Mouse (Mus musculus) monocyte, adult 59 days (primary cell): ENCODE data around the gene Arf3. TPM values are rescaled to one million over a fixed set of nuclear protein-coding genes. Genes with fewer than 3 reads are reported as not detected.

Experiments
- total RNA-seq, 2 experiments: library from RNA; stranded (reverse); gene quantifications; one replicate each; pipeline ENCODE4 v1.2.4; 2023

Gene Arf3
- total RNA-seq, result 10 to 100 TPM; 85.4 to 92.2 TPM

DNA sequence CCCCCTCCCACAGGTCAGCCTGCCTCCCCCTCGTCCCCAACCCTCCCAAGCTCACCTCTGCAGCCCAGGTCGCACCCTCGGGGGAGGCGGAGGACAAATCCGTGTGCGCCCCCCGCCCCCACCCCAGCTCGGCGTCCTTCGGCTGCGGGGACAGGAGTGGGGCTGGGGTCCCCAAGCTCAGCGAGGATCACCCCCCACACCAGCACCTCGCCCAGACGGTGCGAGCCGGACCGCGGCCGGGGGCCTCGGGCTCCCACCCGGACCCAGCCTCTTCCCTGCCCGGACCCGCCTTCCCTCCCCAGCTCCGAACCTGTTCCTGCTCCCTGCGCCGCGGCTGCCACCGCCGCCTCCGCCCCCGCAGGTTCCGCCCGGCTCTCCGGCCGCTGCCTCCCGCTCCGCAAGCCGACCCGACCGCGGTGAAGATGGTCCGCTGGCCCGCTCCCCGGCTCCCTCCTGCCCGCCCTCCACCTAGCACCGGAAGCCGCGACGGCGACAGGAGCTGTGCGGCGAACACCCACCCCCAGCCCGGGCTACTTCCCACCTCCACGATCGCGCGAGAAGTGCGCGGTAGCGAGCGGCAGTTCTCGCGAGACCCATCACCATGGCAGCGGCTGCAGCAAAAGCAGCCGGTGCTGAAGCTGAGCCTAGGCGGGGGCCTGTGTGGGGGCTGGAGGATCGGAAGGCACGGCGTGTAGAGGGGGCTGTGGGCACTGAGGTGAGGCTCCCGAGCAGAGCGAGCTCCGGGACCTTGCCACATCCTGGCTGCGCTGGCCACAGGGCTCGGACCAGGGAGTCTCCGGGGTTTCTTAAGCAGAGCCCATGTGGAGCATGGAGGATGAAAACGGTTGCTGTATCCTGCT is at the start of gene Arf3:
Gene Arf3, minus strand, starts transcription at position 545 of the 860 bp plus-strand sequence.

DNA sequence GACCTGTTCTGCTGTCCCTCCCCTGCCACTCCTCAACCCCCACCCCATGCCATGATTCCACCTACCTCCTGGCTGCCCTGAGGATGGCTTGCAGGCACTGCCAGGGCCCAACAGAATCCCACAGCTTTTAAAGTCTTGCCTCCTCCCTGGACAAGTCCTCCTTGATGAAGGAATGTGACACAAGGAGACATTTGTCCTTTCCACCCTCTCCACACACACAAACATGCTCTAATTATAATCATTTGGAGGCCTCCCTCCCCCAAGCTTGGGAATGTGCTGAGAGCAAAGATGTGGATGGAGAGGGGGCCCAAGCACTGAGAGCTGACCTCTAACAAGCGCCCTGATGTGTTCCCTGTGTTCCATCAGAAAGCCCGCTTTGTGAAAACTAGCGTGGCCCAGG is 46.4 kb upstream of the Arf3 start, which contains the start of gene Ddn:
Gene Ddn, minus strand, starts transcription at position 101 of the 400 bp plus-strand sequence.

DNA sequence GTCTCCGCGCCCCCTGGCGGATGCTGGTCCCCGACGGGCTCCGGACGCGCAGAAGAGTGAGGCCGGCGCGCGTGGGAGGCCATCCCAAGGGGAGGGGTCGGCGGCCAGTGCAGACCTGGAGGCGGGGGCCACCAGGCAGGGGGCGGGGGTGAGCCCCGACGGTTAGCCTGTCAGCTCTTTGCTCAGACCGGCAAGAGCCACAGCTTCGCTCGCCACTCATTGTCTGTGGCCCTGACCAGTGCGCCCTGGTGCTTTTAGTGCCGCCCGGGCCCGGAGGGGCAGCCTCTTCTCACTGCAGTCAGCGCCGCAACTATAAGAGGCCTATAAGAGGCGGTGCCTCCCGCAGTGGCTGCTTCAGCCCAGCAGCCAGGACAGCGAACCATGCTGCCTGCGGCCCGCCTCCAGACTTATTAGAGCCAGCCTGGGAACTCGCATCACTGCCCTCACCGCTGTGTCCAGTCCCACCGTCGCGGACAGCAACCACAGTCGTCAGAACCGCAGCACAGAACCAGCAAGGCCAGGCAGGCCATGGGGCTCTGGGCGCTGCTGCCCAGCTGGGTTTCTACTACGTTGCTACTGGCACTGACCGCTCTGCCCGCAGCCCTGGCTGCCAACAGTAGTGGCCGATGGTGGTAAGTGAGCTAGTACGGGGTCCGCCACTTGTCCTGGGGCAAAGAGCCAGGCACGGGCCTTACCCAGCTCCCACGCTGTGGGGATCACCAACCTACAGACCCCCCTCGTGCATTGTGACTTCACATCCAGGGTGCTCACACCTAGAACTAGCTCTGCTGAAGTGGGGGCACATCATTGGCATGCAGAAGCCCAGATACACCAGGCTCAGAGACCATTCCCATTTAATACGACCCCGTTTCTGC is 26.9 kb upstream of the Arf3 start, which contains the start of gene Wnt1:
Gene Wnt1, plus strand, starts transcription at position 197 of the 875 bp plus-strand sequence.

DNA sequence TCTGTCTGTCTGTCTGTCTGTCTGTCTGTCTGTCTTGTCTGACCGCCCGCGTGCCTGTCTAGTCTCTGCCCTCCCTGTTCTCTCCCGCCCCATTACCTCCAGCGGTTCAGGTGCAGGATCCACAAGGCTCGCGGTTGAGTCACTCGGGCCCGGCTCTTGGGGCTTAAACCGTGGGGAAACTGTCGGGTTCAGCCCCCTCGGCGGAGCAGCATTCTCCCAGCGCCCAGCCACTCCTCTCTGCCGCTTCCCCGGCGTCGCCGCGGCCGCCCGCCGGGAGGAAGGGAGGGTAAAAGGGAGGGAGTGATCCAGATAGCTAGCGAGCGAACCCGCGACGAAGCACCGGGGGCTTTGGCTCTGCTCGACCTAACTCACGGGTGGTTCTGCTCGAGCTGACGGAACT is 14.7 kb upstream of the Arf3 start, which contains the start of gene Wnt10b:
Gene Wnt10b, minus strand, starts transcription at position 389 of the 400 bp plus-strand sequence.

DNA sequence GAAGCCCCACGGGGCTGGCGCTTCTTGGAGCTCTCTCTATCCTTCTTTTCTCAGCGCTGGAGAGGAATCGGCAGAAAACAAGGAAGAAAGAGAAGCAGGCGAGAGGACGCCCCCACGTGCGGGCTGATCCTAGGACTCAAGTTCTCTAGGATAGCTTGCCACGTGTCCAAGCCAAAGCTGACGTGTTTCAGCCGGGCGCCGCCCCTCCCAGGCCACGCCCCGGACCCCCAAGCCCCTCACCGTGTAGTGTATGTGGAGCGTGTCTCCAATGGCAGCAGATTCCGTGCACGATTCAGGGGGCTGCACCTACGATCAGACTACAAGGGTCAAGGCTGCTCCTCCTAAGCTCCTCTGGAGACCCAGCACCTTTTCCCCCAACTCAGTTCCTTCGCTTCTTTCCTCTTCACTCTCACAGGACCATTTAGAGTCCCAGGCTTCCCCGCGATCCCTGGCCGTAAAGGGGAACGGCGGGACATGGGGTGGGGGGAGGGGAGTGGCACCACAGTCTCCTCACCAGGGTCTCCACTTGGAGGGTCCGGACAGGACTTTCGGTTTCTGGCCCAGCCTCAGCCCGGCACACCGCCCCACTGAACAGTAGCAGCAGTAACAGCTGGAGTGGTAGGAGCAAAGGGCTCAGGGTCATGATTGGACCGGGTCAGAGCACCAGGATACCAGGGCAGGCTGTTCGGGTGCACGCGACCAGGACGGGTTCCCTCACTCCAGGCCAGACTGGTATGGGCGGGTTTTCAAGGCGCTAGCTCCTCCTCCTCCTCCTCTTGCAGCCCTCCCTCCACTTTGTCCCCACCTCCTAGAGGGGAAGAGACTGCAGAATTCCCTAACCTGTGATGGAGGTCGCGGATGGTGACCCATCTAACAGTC is 35.3 kb downstream of the Arf3 start, which contains the start of gene Fkbp11:
Gene Fkbp11, minus strand, starts transcription at position 756 of the 879 bp plus-strand sequence.

DNA sequence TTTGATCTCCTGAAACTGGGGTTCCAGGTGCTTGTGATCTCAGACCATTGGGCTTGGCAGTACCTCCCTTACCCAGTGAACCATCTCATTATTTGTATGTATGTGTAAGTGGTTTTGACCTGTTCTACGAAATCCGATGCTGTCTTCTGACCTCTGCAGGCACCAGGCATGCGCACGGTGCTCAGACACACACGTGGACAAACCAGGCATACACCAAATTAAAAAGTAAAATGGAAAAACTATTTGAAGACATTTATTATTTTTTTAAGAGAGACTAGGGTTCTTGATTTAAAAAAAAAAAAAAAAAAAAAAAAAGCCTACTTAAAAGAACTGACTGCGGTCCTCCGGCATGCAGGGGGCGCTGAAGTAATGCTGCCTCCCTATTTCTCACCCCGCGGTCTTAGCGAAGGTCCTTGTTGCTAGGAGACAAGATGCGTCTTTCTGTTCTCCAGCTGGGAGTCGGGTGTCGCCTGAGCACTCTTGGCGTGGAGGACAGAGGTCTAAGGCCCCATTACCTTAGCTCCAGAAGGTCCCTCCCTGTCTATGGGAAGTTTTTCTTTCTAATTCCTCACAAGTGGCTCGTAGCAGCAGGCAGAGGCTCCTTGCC is 55.1 kb downstream of the Arf3 start, which contains the start of gene Ccdc65:
Gene Ccdc65, plus strand, starts transcription at position 442 of the 607 bp plus-strand sequence.

Other genes with a start within 250 kb of the Arf3 start
- 10 to 100 TPM; 45.3 to 45.5 TPM for gene Kansl2, start 228.9 kb downstream of the Arf3 start, total RNA-seq
- 10 to 100 TPM; 81.2 to 85.4 TPM for gene Ccnt1, start 192.3 kb downstream of the Arf3 start, total RNA-seq
- not detected for gene 4930415O20Rik, start 192.2 kb downstream of the Arf3 start, total RNA-seq
- gene Adcy6, start 153.1 kb downstream of the Arf3 start, total RNA-seq, result 1 to 10 TPM; 3.5 to 4.2 TPM
- gene Cacnb3, start 132.4 kb downstream of the Arf3 start, total RNA-seq, result 1 to 10 TPM; 4.1 to 4.7 TPM
- 100 to 1,000 TPM in 1 of 2 experiments, 10 to 100 TPM in 1; 97.7 to 139 TPM for gene Ddx23, start 100.3 kb downstream of the Arf3 start, total RNA-seq
- 1 to 10 TPM; 3.8 to 5.4 TPM for gene Rnd1, start 85.8 kb downstream of the Arf3 start, total RNA-seq
- gene Ccdc65, start 55.0 kb downstream of the Arf3 start, total RNA-seq, result not detected
- 1 to 10 TPM in 1 of 2 experiments, under 1 TPM in 1; 0.94 to 1.3 TPM for gene Fkbp11, start 35.0 kb downstream of the Arf3 start, total RNA-seq
- not detected for gene Wnt10b, start 14.9 kb upstream of the Arf3 start, total RNA-seq
- not detected for gene Wnt1, start 26.6 kb upstream of the Arf3 start, total RNA-seq
- gene Ddn, start 46.3 kb upstream of the Arf3 start, total RNA-seq, result not detected
- gene Prkag1, start 68.3 kb upstream of the Arf3 start, total RNA-seq, result 10 to 100 TPM; 54.0 to 54.3 TPM
- 100 to 1,000 TPM; 118 to 120 TPM for gene Kmt2d, start 108.0 kb upstream of the Arf3 start, total RNA-seq
- 10 to 100 TPM in 1 of 2 experiments, 1 to 10 TPM in 1; 4.6 to 10.5 TPM for gene Rhebl1, start 131.3 kb upstream of the Arf3 start, total RNA-seq
- gene Dhh, start 135.3 kb upstream of the Arf3 start, total RNA-seq, result not detected
- 100 to 1,000 TPM; 112 to 113 TPM for gene Lmbr1l, start 155.0 kb upstream of the Arf3 start, total RNA-seq
- gene Tuba1b, start 171.4 kb upstream of the Arf3 start, total RNA-seq, result 100 to 1,000 TPM; 138 to 142 TPM
- not detected for gene Gm49450, start 190.3 kb upstream of the Arf3 start, total RNA-seq
- 100 to 1,000 TPM; 119 to 136 TPM for gene Tuba1a, start 190.5 kb upstream of the Arf3 start, total RNA-seq